Mouse (Mus musculus) frontal cortex, postnatal 25 days (tissue): ENCODE measurements around the gene A530016L24Rik.

Experiments used
- DNase-seq, 2 experiments: peaks; one replicate each; pipeline ENCODE4 v3.0.0; 2022; ENCODE audit warnings: low spot score in 2 of 2

A530016L24Rik gene

DNA sequence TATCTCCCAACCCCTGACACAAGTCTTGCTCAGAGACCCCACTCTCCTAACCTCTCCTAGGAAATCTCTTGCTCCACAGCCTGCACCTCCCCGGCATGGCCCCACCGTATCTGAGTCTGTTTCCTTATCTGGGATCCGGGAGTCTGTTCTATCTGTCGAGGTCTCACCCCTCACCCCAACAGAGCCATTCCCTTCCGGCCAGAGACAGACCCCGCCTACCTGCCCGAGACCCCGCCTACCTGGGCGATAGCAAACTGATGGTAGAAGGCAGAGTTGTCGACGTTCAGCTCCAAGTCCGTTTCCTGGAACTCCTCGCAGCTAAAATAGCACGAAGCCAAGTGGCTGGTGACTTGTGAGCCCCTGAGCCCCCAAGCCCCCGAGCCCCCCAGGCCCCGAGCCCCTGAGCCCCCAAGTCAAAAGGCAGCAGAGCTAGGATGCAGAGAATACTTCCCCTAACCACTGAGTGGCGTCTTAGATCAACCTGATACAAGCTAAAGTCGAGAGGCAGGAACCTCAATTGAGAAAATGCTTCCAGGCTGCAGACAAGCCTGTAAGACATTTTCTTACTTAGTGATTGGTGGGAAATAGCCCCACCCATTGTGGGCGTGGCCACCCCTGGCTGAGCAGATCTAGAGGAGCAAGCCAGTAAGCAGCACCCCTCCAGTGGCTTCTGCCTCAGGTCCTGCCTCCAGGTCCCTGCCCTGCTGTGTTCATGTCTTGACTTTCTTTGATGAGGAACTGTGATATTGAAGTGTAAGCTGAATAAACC is 13.9 kb downstream of the A530016L24Rik start:
- no peak for DNase-seq

DNA sequence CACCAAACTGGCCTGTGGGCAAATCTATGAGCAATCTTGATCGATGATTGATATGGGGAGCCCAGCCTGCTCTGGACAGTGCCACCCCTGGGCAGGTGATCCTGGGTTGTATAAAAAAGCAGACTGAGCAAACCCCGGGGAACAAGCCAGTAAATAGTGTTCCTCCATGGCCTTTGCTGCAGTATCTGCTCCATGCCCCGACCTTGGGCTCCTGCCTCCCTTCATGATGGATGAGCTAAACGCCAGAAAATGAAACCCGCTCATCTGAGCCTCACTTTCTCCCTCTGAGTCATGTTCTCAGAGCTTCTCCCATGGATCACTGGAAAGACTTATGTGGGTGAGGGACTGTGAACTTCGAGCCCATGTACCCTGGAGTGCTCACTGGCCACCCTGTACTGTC is 17.0 kb downstream of the A530016L24Rik start:
- DNase-seq: no peak

DNA sequence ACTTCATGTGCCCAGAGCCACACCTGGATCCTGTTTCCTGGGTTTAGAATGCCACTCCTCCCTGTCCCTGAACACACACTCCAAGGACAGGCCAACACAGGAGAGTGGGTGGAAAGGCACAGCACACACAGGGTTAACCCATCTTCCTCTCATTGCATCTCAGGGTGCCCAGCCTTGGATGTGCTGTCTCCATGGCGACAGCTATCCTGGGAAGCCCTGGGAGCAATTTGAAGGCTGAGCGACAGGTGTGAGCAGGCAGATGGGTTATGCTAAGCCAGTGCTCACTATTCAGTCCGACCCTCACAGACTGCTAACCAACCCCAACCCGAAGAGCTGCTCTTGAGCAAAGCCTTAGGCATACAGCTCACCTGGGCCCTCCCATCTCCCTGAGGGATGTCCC is 18.0 kb downstream of the A530016L24Rik start:
- no peak for DNase-seq

DNA sequence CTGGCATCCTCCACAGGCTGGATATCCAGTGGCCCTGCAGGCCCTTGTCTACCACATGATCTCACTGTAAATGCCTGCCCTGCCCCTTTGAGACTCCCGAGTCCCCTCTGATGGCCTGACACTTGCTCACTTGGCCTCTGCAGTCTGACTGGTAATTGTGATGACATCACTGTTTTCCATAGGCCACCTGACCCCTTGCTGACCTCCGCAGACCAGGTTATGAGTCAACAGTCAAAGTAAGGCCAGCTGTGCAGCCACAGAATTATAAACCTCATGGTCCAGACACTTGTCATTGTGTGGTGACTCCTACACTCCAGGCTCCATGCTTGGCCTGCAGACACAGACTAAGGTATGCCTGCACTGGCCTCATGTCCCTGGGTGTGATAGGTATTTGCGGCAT is 18.7 kb downstream of the A530016L24Rik start:
- no peak for DNase-seq

DNA sequence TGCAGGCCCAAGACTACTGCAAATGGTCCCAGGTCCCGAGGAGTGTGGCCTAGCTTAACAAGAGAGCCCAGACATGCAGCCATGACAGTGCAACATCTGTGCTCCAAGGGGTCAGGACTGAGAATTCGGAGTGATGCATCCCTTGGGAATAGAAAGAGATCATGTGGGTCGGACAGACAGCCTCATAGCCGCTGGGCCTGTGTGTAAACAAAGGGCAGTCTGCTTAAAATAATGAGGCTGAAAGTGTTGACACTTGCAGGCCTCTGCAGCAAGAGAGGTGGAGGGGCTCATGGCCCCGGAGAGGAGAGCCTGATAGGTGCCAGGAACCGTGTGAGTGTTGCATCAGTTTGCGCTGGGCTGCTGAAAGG is 21.1 kb downstream of the A530016L24Rik start:
- no peak for DNase-seq

GRCm38 (mm10) chr12:112510733-112511372 is 21.6 kb downstream of the A530016L24Rik start:
- DNase-seq: peak; percentile 54 to 60

DNA sequence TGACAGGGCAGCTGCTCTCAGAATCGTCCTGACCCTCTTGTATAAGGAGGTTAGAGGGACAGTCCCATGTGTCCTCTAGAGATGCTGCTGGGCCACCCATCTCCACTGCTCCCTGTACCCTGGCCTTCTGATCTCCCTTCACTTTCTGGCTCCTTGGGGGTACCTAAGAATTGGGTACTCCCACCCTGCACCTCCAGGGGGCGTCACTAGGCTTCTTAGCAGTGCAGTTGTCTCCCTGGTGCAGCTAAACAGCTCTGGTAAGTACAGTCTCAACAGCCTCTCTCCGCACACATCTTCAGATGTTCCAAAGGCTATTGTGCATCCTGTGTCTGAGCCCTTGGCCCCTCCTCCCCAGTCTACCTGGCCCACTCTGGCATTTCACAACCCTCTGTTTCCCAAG is 25.6 kb downstream of the A530016L24Rik start:
- DNase-seq: no peak

DNA sequence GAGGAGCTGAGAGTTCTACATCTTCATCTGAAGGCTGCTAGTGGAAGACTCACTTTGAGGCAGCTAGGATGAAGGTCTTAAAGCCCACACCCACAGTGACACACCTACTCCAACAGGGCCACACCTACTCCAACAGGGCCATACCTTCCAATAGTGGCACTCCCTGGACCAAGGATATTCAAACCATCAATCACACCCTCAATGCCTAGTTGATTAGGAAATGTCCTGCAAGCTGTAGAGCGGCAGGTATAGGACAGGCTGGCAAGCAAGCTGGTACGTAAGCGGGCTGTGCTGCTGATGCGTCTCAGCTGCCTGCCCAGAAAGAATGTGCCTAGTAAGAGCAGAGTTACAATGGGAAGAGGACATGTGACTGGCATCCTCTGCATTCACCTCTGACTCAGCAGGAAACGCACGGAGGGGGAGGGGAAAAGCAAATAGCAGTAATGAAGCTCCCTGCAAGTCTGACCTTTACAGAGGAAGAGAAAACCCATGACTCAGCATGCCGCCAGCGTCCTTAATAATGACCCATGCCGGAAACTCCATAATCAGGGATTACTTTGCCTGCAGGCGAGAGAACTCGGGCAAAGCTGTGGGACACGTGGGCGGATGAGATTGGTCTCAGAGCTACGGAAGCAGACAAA is 27.6 kb downstream of the A530016L24Rik start, which contains the start of gene Tmem179:
Gene Tmem179 (minus strand): TSS at position 51 of the 641 bp plus-strand sequence.
- no peak for DNase-seq

DNA sequence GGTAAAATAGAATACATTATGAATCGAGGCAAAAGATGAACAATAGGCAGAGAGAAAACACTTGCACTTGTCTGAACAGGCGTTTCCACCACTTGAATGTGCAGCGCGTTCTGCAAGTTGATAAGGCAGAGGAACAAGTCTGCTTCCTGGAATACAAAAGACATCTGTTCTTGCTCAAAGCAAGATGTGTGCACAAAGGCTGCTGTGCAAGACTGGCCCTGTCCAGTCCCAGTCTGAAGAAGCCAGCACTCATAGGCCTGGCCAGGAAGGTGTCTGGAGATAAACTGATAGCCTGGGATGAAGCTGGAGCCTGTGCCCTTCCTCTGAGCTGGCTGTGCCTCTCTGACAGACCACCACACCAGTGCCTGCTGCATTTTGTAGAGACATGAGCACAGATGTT is 28.9 kb downstream of the A530016L24Rik start:
- no peak for DNase-seq

GRCm38 (mm10) chr12:112533758-112534157 is 44.5 kb downstream of the A530016L24Rik start:
- no peak for DNase-seq

GRCm38 (mm10) chr12:112537233-112537632 is 48.0 kb downstream of the A530016L24Rik start:
- DNase-seq: no peak

DNA sequence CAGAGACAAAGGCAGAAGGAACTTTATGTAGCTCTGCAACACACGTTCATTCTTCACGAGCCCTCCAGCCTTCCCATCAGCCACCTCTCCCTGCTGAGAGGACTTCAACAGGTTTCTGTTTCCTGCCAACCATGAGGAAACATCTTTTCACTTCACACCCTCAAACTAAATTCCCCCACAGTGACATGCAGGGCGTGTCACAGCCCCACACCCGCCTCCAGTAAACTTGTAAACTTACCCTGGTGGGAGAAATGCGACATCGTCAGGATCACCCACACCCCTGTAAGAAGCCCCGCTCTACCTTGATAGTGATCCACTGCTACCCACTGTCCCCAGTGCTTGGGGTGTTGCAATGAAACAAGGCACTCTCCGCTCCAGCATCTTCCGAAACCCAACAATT is 49.1 kb downstream of the A530016L24Rik start:
- DNase-seq: no peak

DNA sequence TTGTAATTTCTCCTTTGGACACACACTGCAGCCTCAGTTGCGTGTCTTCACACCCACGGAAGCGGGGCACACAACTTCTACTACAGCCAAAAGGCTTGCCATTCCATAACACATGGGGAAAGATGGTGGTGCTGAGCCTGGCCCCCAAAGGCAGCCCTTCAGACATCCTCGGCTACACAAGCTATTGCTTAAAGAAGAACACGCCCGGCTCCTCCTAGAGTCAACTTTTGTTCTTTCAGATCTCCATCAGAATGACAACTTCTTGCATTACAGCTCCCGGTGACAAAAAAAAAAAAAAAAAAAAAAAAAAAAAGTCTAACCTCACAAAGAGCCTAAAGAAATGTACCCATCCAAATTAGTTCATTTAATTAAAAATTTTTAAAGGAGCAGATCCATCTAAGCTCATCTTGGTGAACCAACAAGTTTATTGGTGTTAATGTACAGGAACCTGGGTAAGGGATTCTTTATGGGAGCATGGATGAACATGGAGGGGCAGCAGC is 50.3 kb downstream of the A530016L24Rik start:
- no peak for DNase-seq

DNA sequence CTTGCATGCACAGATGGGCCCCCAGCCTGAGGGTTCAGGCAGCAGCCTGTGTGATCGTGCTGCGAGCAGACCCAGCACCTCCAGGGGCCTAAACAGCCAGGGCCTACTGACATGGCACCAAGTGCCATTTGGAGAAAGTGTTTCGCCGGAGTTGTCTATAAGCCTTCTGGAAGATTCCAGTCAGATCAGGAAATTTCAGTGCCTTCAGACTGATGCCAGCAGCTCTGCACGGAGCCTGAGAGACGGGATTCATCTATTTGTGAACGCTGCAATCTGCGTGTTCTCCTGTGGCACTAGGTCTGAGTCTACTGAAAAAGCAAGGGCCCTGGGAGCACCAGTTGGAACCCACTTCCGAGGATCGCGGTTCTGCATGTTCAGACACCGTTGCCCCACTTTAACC is 51.1 kb downstream of the A530016L24Rik start:
- DNase-seq: no peak

DNA sequence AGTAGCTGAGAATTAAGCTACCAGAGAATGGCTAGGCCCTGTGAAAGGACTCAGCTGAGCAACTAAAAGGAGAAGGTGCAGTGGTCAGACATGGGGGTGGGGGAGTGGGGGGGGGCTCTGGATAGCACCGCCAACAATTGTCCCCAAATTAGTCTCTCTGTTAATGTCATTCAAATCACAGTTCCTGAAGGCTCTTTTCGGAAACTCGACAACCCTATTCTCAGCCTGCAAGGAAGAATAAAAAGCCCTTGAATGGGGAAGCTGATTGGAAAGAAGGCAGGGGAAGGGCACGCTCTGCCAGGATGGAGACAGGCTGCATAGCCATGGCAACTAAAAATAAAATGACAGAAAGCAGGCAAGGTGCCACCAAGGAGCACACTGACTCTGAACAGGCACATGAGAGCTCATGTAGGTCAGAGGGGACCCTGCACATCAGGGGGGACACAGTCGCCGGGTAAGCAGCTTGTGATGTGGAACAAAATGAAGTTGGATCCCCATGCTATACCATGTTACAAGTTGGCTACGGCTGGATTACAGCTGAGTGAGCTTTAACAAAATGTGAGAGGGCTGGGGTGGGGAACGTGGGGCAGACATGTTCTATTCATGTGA is 52.3 kb downstream of the A530016L24Rik start:
- DNase-seq: no peak

GRCm38 (mm10) chr12:112542257-112542919 is 53.1 kb downstream of the A530016L24Rik start:
- DNase-seq: no peak

- DNase-seq: peak; percentile 91
Measured at GRCm38 (mm10) chr12:112542920-112543300, 53.7 kb downstream of the A530016L24Rik start.

DNA sequence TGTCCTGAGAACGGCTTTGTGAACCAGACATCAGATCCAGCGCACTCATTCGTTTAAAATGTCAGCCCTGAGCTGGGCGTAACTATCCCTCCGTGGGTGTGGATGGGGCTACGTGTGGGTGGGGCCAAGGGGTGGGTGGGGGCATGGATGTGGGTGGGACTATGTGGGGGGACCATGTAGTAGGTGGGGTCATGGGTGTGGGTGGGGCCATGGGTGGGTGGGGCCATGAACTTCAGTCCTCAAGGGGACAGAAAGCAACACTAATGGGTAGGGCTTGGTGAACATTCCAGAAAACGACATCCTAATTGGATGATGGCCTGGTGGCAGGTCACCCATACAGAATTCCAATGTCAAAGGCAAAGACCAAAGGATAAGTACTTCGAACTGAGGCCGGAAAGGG is 54.7 kb downstream of the A530016L24Rik start:
- no peak for DNase-seq

GRCm38 (mm10) chr12:112544946-112545701 is 55.9 kb downstream of the A530016L24Rik start:
- no peak for DNase-seq

DNA sequence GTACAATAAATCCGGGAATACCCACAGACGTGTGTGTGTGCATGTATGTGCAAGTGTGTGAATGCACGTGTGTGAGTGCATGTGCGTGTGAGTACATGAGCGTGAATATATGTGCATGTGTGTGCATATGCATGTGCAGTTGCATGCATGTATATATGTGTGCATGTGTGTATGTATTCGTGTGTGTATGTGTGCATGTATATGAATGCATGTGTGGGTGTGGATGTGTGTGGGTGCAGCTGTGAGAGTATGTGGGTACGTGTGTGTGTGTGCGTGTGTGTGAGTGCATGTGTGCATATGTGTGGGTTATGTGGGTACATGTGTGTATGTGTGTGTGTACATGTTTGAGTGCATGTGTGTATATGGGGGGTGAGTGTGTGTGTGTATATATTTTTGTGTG is 56.9 kb downstream of the A530016L24Rik start:
- no peak for DNase-seq

DNA sequence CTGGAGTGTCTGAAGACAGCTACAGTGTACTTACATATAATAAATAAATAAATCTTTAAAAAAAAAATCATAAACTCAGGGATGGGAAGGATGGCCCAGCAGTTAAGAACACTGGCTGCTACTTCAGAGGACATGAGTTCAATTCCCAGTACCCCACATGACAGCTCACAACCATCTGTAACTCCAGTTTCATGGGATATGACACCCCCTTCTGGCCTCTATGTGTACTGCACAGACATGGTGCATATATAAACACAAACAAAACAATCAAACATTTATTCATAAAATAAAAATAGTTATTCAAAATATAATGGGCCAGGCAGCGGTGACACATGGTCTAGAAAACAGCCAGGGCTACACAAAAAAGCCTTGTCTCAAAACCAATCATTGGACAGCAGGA is 60.0 kb downstream of the A530016L24Rik start:
- no peak for DNase-seq
